Comparison of ENCODE assay signal across 8 mouse cellular contexts in genomic region chr11:103116959-103117590, GRCm38 (mm10). TPM values are rescaled to one million over a fixed set of nuclear protein-coding genes. Genes with fewer than 3 reads are reported as not detected.
DNase-seq lines count a peak whose midpoint lies in the region; ATAC-seq and TF ChIP-seq lines count a peak whose summit lies in the region.

No protein-coding gene starts in this region.

- DNase-seq in B cell, adult 2 months: peak; percentile 75 to 77
- peak; percentile 88 for DNase-seq in kidney, postnatal 10 days
- peak; percentile 80 to 86 for DNase-seq in lung, adult 18-20 months

- H3K4me2 ChIP-seq in embryonic facial prominence, embryonic 15.5 days (replicated peaks): peak overlapping the region; percentile 72
- H3K4me2 ChIP-seq in heart, embryonic 13.5 days: peak overlapping the region; percentile 93
- H3K4me2 ChIP-seq in neural tube, embryonic 13.5 days: peak overlapping the region; percentile 94

- H3K36me3 ChIP-seq in embryonic facial prominence, embryonic 15.5 days: no peaks in the 10 kb centered on the region
- H3K36me3 ChIP-seq in heart, embryonic 13.5 days: no peaks in the 10 kb centered on the region
- no peaks in the 10 kb centered on the region for H3K36me3 ChIP-seq in neural tube, embryonic 13.5 days
- H3K36me3 ChIP-seq in testis, adult 2 months (ENCODE audit: control insufficient read depth, insufficient read depth, low read length): no peaks in the 10 kb centered on the region

- peak; percentile 80 for TF ChIP-seq CTCF in bone marrow, adult 2 months (IDR thresholded peaks at IDR 0.05; ENCODE audit: control insufficient read depth, insufficient read depth, low read length)
- TF ChIP-seq CTCF in testis, adult 2 months (IDR thresholded peaks at IDR 0.05; ENCODE audit: control insufficient read depth, insufficient read depth, insufficient replicate concordance, low read depth, low read length): peak; percentile 50; the same call in 1 of the 2 replicates

- WGBS in bone marrow, adult 2 months: under 1% methylated on average over 35 of the region's 35 CpGs
- WGBS in embryonic facial prominence, embryonic 15.5 days: 0% methylated on average over 35 of the region's 35 CpGs
- WGBS in heart, embryonic 13.5 days: under 1% methylated on average over 35 of the region's 35 CpGs
- under 1% methylated on average over 35 of the region's 35 CpGs for WGBS in neural tube, embryonic 13.5 days

- ATAC-seq in embryonic facial prominence, embryonic 15.5 days (ENCODE audit: insufficient number of reproducible peaks, low FRiP score, low TSS enrichment, low read depth): 0 out of 2 replicates have a peak, but pooled peaks have one; percentile 20
- ATAC-seq in heart, embryonic 13.5 days (ENCODE audit: extremely low read depth, insufficient number of reproducible peaks, low FRiP score, low TSS enrichment): no peak
- peak; percentile 33 for ATAC-seq in neural tube, embryonic 13.5 days (ENCODE audit: low read depth)

- H3K27me3 ChIP-seq in embryonic facial prominence, embryonic 15.5 days: no peaks in the 10 kb centered on the region
- no peaks in the 10 kb centered on the region for H3K27me3 ChIP-seq in heart, embryonic 13.5 days (replicated peaks)
- peaks cover 21% of the 10 kb centered on the region for H3K27me3 ChIP-seq in neural tube, embryonic 13.5 days
- H3K27me3 ChIP-seq in testis, adult 2 months (ENCODE audit: control insufficient read depth, insufficient read depth, low read length): peaks cover 2% of the 10 kb centered on the region; the same call in 1 of the 2 replicates

- no peaks in the 10 kb centered on the region; the same call in 1 of the 2 replicates for H3K4me1 ChIP-seq in bone marrow, adult 2 months (ENCODE audit: control insufficient read depth, insufficient read depth, low read length)
- H3K4me1 ChIP-seq in embryonic facial prominence, embryonic 15.5 days: peaks cover 33% of the 10 kb centered on the region
- peaks cover 35% of the 10 kb centered on the region for H3K4me1 ChIP-seq in heart, embryonic 13.5 days
- peaks cover 46% of the 10 kb centered on the region for H3K4me1 ChIP-seq in neural tube, embryonic 13.5 days (replicated peaks)
- peaks cover 30% of the 10 kb centered on the region for H3K4me1 ChIP-seq in testis, adult 2 months (ENCODE audit: control insufficient read depth, insufficient read depth, low read length)

- peak overlapping the region; percentile 63 for H3K9ac ChIP-seq in embryonic facial prominence, embryonic 15.5 days
- H3K9ac ChIP-seq in heart, embryonic 13.5 days: peak overlapping the region; percentile 92
- H3K9ac ChIP-seq in neural tube, embryonic 13.5 days: peak overlapping the region; percentile 81

- peak; percentile 34; the same call in 1 of the 2 replicates for TF ChIP-seq POLR2A in bone marrow, adult 2 months (IDR thresholded peaks at IDR 0.05; ENCODE audit: borderline replicate concordance, control insufficient read depth, low read depth, low read length)
- TF ChIP-seq POLR2A in testis, adult 2 months (IDR thresholded peaks at IDR 0.05; ENCODE audit: control insufficient read depth, low read depth, low read length): no peak

- H3K9me3 ChIP-seq in embryonic facial prominence, embryonic 15.5 days (replicated peaks): no peaks in the 10 kb centered on the region
- no peaks in the 10 kb centered on the region for H3K9me3 ChIP-seq in heart, embryonic 13.5 days
- H3K9me3 ChIP-seq in neural tube, embryonic 13.5 days: no peaks in the 10 kb centered on the region

- peak overlapping the region; percentile 91 for H3K27ac ChIP-seq in bone marrow, adult 2 months (ENCODE audit: control insufficient read depth, insufficient read depth, low read depth, low read length, poor library complexity)
- peak overlapping the region; percentile 95 for H3K27ac ChIP-seq in embryonic facial prominence, embryonic 15.5 days (replicated peaks)
- H3K27ac ChIP-seq in heart, embryonic 13.5 days (replicated peaks): peak overlapping the region; percentile 88
- peak overlapping the region; percentile 93 for H3K27ac ChIP-seq in neural tube, embryonic 13.5 days (replicated peaks)
- H3K27ac ChIP-seq in testis, adult 2 months (ENCODE audit: control insufficient read depth, insufficient read depth, low read depth, low read length): peak overlapping the region; percentile 94

- H3K4me3 ChIP-seq in bone marrow, adult 2 months (replicated peaks; ENCODE audit: control insufficient read depth, low read depth, low read length): peak overlapping the region; percentile 90
- peak overlapping the region; percentile 69 for H3K4me3 ChIP-seq in embryonic facial prominence, embryonic 15.5 days (replicated peaks)
- peak overlapping the region; percentile 73 for H3K4me3 ChIP-seq in heart, embryonic 13.5 days
- peak overlapping the region; percentile 60 for H3K4me3 ChIP-seq in neural tube, embryonic 13.5 days
- peak overlapping the region; percentile 97 for H3K4me3 ChIP-seq in testis, adult 2 months (ENCODE audit: control insufficient read depth, low read depth, low read length)

RNA-seq across cellular contexts. Expression of gene Hexim1, which starts 1.0 kb away (rescaled TPM):
- polyA plus RNA-seq in bone marrow, adult 2 months (2011; ENCODE audit: insufficient read depth, insufficient read length, low replicate concordance, missing spikeins): 14.0 and 21.8 TPM in 2 replicates
- polyA plus RNA-seq in embryonic facial prominence, embryonic 15.5 days (2015; fragmentation: Nextera tagmentation; extraction: Ambion mirVana): 5.9 and 6.1 TPM in 2 replicates
- 2.8 and 3.0 TPM in 2 replicates for polyA plus RNA-seq in heart, embryonic 13.5 days (2015; fragmentation: Nextera tagmentation; extraction: Ambion mirVana)
- polyA plus RNA-seq in neural tube, embryonic 13.5 days (2015; fragmentation: Nextera tagmentation; extraction: Ambion mirVana): 3.6 and 3.9 TPM in 2 replicates
- polyA plus RNA-seq in testis, adult 2 months (2012; rRNA removed): 5.8 and 6.1 TPM in 2 replicates

RNA-seq across cellular contexts. Expression of gene Hexim2, which starts 15.2 kb away (rescaled TPM):
- polyA plus RNA-seq in bone marrow, adult 2 months (2011; ENCODE audit: insufficient read depth, insufficient read length, low replicate concordance, missing spikeins): 2.8 and 5.7 TPM in 2 replicates
- polyA plus RNA-seq in embryonic facial prominence, embryonic 15.5 days (2015; fragmentation: Nextera tagmentation; extraction: Ambion mirVana): 14.0 and 14.1 TPM in 2 replicates
- polyA plus RNA-seq in heart, embryonic 13.5 days (2015; fragmentation: Nextera tagmentation; extraction: Ambion mirVana): 5.7 and 6.2 TPM in 2 replicates
- polyA plus RNA-seq in neural tube, embryonic 13.5 days (2015; fragmentation: Nextera tagmentation; extraction: Ambion mirVana): 17.3 and 17.6 TPM in 2 replicates
- 38.8 and 53.8 TPM in 2 replicates for polyA plus RNA-seq in testis, adult 2 months (2012; rRNA removed)

RNA-seq across cellular contexts. Expression of gene Acbd4, which starts 15.6 kb away (rescaled TPM):
- 25.5 and 34.1 TPM in 2 replicates for polyA plus RNA-seq in bone marrow, adult 2 months (2011; ENCODE audit: insufficient read depth, insufficient read length, low replicate concordance, missing spikeins)
- 23.4 and 27.9 TPM in 2 replicates for polyA plus RNA-seq in embryonic facial prominence, embryonic 15.5 days (2015; fragmentation: Nextera tagmentation; extraction: Ambion mirVana)
- 12.0 and 14.3 TPM in 2 replicates for polyA plus RNA-seq in heart, embryonic 13.5 days (2015; fragmentation: Nextera tagmentation; extraction: Ambion mirVana)
- 8.5 and 9.9 TPM in 2 replicates for polyA plus RNA-seq in neural tube, embryonic 13.5 days (2015; fragmentation: Nextera tagmentation; extraction: Ambion mirVana)
- 5.7 and 7.2 TPM in 2 replicates for polyA plus RNA-seq in testis, adult 2 months (2012; rRNA removed)

RNA-seq across cellular contexts. Expression of gene Plcd3, which starts 15.6 kb away (rescaled TPM):
- polyA plus RNA-seq in bone marrow, adult 2 months (2011; ENCODE audit: insufficient read depth, insufficient read length, low replicate concordance, missing spikeins): 2.6 and 5.1 TPM in 2 replicates
- 7.6 and 9.0 TPM in 2 replicates for polyA plus RNA-seq in embryonic facial prominence, embryonic 15.5 days (2015; fragmentation: Nextera tagmentation; extraction: Ambion mirVana)
- 7.8 and 8.7 TPM in 2 replicates for polyA plus RNA-seq in heart, embryonic 13.5 days (2015; fragmentation: Nextera tagmentation; extraction: Ambion mirVana)
- 0.98 and 1.6 TPM in 2 replicates for polyA plus RNA-seq in neural tube, embryonic 13.5 days (2015; fragmentation: Nextera tagmentation; extraction: Ambion mirVana)
- 4.9 and 5.5 TPM in 2 replicates for polyA plus RNA-seq in testis, adult 2 months (2012; rRNA removed)

RNA-seq across cellular contexts. Expression of gene Fmnl1, which starts 53.8 kb away (rescaled TPM):
- 42.0 and 121 TPM in 2 replicates for polyA plus RNA-seq in bone marrow, adult 2 months (2011; ENCODE audit: insufficient read depth, insufficient read length, low replicate concordance, missing spikeins)
- polyA plus RNA-seq in embryonic facial prominence, embryonic 15.5 days (2015; fragmentation: Nextera tagmentation; extraction: Ambion mirVana): 2.7 TPM in 2 replicates
- polyA plus RNA-seq in heart, embryonic 13.5 days (2015; fragmentation: Nextera tagmentation; extraction: Ambion mirVana): 2.0 and 2.6 TPM in 2 replicates
- 3.0 and 4.2 TPM in 2 replicates for polyA plus RNA-seq in neural tube, embryonic 13.5 days (2015; fragmentation: Nextera tagmentation; extraction: Ambion mirVana)
- polyA plus RNA-seq in testis, adult 2 months (2012; rRNA removed): 18.4 and 21.6 TPM in 2 replicates
